Mouse (Mus musculus) urinary bladder, adult 2 months (tissue): Measurements from ENCODE around the gene Fyb. TPM values are rescaled to one million over a fixed set of nuclear protein-coding genes. Genes with fewer than 3 reads are reported as not detected.

Source experiments
- DNase-seq: peaks from one replicate; pipeline ENCODE4 v3.0.0; 2022; ENCODE audit warnings: low spot score
- polyA plus RNA-seq: library from polyadenylated mRNA; depleted of rRNA; stranded (reverse); fragments of >200 nt; gene quantifications from 2 replicates; pipeline ENCODE4 v1.2.3, GENCODE M21; 2012

Fyb gene
- polyA plus RNA-seq, 1 experiment, result 9.9 TPM

DNA sequence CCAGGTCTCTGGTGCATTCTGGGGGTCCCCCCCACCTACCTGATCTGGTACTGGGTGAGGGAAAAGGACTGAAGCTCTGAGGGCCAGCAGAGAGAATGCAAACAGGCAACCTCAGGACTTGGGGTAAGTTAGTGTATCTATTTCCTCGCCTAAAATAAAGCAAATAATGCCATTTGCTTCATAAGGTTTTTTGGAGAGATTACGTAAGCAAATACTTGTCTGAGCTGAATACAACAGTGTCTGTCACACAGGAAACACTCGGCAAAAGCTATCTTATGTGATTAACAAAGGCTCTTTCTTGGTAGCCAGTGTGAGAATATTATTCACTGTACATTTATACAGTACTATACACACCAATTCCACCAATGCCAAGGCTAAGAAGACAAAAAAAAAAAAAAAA lies 76.0 kb downstream of the Fyb start:
- DNase-seq, result no peak

DNA sequence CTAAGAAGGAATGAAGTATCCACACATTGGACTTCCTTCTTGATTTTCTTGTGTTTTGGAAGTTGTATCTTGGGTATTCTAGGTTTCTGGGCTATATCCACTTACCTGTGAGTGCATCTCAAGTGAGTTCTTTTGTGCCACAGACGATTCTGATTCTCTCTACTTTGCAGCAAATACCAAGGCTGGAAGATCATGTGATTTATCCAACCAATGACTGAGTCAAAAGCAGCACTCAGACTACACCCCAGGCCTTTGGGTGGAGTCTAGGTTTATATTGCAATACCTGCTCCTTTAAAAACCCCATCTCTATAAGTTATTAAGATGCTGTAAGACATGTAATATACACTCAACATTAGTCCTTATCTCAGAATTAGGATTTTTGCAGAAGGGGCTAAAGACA lies 77.7 kb downstream of the Fyb start:
- no peak for DNase-seq

DNA sequence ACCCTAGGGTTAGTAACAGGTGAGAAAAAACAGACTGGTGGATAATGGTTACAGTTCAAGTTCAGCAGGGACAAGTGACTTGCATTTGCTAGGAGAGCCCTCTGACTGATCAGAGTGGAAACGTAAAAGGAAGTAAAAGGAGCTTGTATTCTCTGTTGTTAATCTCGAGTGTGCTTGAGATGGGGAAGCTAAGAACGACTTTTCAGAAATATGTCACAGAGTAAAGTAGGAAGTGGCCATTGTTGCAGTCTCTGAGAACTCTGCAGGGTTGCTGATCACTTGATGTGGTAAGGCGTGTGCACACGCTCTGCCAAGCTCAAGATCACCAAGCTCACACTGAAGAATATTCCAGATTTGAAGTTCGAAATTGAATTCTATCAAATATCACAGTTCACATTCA lies 78.7 kb downstream of the Fyb start:
- DNase-seq, result no peak

DNA sequence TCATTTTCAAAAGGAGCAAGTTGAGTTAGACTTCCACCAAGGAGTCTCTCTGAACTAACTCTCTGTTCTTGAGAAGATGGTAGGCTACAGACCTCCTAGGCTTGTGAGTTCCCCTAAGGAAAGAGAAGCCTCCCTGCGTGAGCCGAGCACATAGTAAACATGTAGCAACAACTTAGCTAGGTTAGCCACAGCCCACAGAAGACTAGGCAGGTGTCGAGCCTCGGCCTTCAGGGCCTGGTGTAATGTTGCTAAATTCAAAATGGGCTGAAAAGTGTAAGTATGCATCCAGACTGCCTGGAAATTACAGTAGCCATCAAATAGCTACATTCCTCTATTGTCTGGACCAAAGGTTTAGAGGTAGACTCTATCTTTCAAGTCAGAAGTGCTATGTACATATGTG lies 79.3 kb downstream of the Fyb start:
- no peak for DNase-seq

DNA sequence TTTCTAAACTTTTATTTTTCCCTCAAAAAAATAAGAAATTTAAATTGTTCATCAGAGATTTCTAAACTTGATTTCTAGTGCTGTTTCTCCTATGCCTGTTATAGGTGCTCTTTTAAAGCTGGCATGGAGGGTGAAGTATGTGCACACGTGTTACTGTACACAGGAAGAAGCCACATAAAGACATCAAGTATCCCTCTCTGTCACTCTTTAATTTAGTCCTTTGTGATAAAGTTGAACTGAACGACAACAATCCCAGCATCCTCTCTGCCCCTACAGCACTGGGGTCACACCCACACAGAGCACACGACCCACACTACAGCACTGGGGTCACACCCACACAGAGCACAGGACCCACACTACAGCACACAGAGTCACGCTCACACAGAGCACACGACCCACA lies 88.0 kb downstream of the Fyb start:
- DNase-seq, result no peak

DNA sequence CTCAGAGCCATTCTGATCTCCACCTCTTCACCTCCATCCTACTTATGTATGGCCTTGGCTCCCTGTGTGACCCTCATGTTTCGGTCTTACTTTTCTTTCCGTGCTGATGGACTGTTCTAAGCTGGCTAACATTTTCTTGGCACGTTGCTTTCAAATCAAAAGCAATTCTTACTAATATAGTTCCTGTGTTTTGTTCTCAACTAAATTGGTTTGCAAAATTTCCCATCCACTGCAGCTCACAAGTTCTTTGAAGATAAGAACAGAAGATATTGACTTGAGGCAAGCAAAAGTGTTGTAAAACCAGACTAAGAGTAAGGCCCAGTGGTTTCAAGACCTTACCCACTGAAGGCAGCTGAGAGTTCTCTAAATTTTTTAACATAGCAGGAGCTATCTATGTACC lies 90.2 kb downstream of the Fyb start:
- DNase-seq, result no peak

DNA sequence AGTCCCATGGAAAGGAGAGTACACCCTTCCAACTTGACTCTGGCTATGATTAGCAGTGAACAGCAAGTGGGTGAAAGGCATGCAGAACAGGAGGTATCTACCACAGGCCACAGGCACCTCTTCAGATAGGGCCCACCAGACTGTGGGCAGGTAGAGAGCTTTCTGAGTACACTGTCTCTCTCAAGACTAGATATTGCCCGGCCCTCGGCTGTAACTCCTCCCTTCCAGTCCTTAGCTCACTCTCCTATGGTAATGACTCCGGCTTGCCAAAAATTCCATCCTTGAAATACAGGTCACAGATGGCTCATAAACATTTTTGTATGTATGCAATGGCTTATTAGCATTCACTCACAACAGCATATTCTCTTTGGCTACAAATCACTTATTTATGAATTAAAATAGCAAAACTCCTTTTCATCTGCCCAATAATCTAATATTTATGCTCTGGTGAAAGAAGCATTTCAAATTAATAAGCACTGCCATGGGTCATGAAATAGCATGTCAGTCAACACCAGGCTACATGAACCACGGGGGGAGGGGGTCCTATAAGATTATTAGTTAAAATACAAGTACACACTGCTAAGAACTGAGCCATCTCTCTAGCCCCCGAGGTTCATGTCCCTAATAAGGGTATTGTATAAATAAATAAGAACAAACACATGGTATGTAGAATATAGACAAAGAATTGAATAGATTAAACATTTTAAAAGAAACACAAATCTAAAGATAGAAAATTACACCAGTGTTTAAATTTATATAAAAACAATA lies 93.9 kb downstream of the Fyb start:
- no peak for DNase-seq

DNA sequence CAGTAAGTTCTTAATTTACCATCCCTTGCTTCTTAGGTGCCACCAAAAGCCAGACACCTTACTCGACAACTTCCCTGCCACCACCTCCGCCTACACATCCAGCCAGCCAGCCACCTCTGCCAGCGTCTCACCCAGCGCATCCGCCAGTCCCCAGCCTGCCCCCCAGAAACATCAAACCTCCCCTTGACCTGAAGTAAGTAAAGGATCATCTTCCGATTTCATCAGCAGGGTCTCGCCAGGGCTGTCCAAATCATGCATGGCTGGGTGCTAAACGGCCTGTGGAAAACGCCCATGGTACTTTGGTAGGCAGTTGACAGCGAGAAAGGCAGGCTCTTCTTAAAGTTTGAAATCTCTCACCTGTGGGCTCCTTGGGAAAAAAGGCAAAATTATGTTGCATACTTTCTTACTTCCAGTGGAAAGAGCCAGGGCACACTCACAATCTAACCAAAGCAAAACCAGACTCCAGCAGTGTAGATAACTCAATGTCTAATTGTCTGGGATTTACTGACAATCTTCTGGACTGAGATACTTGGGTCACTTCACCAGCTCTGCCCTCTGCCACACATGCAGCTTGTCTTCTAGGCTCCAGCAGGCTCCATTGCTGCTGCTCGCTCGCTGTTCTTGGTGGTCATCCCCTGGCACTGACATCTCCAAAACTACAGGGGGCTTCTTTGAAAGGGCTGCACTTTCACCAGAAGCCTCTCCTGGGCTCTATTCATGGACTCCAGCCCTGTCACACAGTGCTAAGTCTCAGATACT lies 97.1 kb downstream of the Fyb start:
- no peak for DNase-seq

DNA sequence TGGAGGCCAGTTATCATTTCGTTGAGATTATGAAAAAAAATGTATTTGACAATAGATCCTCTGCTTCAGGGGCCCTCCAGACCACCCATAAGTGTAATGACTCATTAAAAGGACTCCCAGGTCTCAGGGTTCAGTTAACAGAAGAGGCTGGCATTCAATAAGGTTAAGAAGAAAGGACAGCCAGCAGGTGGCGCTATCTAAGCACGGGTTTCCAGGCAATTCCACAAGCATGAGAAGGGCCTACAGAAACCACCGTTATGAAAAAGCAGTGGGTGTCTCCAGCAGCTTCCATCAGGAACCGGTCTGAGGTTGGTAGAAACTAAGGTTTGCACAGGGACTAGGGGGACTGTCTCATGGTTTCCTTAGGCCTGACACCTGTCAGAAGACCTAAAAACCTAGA lies 99.9 kb downstream of the Fyb start:
- DNase-seq, result peak; percentile 43

DNA sequence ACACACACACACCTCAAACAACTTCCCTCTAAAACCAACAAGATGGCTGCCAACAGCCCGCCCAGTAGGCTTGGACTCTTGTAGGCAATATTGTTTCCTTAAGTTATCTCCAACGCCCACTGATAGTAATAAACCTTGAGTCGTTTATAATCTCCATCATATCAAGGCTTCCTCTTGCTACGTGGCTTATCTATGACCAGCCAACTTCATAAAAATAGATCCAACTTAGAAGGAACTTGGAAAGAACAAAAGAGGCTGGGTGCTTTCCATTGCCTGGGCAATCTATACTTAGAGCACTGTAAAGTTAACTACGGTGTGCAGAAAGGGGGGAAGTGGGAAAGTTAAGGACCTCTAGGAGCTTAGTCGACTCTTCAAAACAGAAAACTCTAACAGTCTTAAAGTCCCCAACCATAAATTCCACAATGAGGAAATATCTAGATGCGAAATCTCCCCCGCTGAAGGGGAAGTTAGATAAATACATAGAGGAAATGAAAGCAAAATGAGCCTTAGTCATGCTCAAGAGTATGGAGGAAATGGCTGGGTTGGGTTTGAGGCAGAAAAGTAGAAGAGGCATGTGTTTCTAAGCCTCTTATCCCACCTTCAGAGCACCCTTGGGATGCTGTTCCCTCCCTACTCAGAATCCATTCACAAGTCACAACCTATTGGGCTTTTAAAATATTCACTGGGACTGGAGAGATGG lies 101.0 kb downstream of the Fyb start:
- no peak for DNase-seq

DNA sequence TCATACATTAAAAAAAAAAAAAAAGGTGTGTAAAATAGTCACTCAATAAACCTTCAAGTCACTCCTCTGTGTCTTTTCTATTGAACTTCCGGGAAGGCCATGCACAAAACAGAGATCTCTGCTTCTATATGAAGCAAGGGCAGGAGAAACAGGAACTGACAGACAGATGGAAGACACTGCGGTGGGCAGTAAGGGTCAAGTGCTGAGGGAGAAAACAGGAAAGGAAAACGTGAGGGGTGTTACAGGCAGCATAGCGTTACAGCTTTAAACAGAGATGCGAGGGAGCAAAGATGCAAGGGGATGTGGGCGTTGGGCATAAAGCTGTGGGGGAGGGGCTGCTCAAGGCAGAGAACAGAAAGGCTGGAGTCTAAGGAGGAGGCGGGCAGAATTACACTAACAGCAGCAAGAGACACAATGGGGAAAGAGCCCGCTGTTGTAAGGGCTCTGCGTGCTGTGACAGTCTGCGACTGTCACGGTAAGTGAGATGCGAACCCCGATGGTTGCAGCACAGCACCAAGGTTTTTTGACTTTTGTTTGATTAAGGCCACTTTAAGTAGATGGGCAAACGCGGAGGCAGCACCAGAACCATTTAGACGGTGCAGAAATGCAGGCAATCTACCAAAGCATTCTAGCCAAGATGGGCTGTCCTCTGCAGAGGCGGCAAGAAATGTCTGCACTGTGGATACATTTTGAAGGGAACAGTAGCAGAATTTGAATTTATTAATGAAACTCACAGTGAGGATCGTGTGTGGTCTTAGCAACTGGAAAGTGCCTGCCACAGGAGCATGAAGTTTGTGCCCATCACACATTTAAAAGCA lies 101.9 kb downstream of the Fyb start:
- no peak for DNase-seq

DNA sequence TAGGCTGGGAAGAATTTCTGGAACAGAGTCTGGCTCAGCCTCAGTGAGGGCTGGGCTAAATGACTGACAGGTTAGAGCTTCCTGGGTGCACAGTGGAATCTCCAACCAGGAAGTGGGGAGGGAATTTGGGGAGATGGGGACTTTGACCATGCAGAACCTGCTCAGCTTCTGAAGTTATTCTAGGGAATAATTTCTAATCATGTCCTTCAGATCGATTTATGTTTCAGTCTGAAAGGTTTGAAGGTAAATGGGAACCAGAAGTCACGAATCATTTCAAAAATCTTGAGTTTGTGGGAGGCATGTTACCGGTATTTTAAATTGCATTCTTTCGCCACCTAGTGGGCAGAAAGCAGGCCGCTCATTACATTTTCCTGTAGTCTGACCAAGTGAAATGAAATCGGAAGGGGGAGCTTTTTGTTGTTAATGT lies 103.0 kb downstream of the Fyb start:
- no peak for DNase-seq

DNA sequence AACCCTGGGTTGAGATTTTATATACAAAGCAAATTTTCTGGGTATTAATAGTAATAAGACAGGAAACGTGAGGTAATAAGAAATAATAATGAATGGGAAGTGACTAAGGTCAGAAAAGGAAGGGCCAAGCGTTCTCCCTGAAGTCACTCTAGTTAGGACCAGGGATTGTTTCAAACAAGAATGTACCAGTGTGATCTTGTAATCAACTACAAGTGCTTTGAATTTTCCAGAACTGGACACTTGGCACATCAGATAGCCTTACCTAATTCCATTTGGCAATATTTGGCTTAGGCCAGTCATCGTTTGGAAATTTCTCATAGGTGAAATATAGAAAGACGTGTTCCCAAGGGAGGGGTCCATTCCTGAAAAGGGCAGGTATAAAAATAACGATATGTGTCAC lies 103.5 kb downstream of the Fyb start:
- no peak for DNase-seq

DNA sequence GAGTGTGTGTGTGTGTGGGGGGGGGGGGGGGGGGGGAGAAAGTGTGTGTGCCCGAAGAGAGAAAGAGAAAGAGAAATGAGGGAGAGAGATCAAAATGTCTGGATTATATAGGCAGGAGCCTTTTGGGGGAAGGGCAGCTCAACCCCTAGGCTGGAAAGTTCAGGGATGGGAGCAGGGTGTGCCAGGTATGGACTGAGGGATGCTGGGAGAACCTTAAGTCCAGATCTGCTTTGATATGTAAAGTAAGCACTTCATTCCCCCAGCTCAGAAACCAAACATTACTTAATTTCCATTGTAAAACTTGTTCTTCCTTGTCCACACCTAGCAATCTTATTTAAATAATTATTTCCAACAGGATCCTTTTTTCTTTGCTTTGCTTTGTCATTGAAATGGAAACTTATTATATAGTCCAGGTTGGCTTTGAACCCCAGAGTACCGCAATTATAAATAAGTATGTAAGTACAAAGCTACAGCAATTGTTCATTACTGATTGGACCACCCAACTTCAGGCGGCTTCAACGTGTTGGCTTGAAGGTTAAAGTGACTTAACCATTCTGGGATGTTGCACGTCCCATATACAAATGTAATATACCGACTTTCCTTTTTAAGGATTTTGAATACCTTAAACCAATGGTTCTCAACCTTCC lies 105.9 kb downstream of the Fyb start:
- no peak for DNase-seq

DNA sequence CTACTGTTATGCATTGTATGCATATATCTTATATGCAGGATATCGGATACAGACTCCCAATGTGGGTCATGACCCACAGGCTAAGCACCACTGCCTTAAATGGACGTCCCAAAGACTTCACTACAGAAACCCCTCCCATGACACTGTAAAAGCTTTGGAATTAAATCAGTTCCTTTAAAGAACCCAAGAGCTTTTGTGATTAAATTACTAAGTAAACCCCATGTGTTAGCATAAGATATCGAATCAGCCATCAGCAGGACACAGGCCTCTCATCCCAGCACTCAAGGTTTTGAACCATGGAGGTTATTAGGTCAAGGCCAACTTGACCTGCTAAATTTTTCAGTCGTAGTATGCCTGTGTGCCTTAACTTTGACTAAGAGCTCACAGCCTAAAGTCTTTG lies 106.5 kb downstream of the Fyb start:
- DNase-seq, result no peak

DNA sequence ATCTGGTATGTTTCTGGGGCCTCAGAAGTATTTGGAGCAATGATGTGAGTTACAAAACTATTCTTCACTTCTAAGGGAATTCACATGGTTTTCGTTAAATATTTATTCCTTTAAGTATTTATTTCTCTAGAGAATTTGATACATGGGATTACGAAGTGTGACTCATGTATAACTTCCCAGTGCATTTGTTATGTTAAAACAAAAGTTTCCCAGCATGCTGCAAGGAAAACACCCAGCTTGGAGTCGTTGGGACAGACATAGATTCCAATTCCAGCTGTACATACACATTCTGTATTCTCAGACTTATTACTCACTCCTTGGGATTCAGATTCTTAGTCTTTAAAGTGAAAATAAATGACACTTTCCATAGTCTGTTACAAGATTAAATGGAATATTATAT lies 112.8 kb downstream of the Fyb start:
- DNase-seq, result no peak

DNA sequence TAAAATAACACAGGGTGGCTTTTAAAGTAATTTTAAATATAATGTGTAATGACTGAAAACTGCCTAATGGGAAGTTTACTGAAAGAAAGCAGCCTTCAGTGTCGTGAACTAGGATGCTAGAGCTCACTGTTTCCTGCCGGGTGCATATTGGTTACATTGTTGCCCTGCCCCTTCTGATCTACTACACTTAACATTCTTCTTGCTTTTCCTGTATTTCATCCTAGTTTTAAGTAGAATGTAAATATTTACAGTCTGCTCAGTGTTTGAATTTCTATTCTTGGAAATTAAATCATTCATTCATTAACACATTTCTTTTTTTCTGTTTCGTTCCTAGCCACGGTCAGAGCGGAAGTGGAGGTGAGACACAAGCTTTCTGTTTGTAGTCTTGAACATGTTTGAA lies 119.6 kb downstream of the Fyb start:
- no peak for DNase-seq

DNA sequence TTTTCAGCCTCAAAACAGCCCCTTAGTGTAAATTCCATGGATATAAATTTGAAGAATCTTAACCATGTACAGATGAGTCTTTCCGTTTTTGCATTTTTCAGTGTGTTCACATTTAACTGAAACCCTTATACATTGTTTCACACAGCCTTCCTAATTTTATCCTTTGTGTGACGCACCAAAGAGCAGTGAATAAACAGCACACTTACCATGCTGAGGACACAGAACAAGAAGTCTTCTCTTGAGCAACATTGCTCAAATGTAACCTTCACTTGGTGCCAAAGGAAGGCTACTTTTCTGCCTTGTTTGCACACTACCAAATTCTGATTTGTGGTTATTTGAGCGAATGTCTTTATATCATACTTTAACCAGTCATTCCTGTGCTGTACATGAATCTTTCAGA lies 122.8 kb downstream of the Fyb start:
- no peak for DNase-seq

DNA sequence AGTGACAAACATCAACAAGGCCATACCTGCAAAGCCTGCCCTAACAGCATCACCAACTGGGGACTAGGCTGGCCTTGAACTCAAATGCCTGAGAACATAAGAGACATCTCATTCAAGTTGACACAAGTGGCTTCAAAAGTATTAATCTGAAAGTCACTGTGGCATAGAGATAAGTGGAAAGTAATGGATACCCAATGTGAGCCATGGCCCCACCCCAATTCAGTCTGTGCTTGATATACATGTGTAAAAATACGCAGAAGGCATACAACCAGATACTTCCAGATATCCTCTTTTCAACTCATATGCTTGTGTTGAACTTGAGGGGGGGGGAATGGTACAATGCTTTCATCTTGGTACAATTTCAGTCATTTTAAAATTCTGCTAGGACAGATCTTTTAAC lies 124.4 kb downstream of the Fyb start:
- DNase-seq, result no peak

DNA sequence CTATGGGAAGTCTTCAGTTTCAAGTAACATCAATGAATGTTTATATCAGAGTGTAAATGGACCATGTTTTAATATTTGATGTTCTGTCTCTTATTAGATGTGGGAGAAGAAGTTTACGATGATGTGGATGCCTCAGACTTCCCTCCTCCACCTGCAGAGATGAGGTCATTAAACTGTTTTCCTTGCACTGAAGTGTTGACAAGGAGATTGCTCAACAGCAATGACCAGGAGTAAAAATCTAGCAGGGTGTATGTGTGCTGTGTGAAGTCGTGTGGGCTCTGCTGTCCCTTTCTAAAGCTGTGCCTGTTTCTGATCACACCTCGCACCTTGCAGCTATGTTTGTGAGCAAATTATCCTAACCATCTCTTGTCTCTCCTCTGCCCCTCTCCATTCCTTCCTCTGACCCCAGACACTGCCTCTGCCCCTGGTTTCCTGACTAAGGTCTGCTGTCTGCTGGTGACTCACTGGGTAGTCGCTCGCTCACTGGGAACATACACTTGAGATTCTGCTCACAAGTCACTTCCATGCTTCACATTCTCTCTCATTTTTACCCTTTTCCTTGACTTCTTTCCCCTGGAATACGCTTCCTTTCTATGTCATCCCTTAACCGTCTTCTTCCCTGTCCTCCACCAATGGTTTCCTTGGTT lies 126.2 kb downstream of the Fyb start:
- no peak for DNase-seq

DNA sequence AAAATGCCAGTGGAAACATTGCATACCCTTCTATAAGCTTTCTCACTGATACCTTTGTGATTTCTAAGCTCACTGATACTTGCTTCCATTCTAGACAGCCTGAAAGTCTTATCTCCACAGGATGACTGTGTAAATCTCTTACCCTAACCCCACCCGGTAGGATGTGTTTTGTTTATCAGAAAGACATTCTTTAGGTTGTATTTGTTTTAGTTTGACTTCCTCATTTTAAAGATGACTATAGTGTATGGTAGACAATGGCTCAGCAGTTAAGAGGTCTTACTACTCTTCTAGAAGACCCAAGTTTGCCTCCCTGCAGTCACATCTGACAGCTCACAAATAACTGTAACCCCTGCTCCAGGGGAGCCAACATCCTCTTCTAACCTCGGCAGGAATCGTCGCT lies 130.4 kb downstream of the Fyb start:
- DNase-seq, result no peak
